Mouse (Mus musculus) liver, adult (tissue): ENCODE data around the gene Nfkbil1.

ENCODE experiments used
- GATA4 ChIP-seq: IDR thresholded peaks from 2 replicates; pipeline ENCODE4 v1.6.1; 2014; ENCODE audit warnings: mild to moderate bottlenecking, low read length; ENCODE audit not compliant: insufficient replicate concordance

Nfkbil1 gene

DNA sequence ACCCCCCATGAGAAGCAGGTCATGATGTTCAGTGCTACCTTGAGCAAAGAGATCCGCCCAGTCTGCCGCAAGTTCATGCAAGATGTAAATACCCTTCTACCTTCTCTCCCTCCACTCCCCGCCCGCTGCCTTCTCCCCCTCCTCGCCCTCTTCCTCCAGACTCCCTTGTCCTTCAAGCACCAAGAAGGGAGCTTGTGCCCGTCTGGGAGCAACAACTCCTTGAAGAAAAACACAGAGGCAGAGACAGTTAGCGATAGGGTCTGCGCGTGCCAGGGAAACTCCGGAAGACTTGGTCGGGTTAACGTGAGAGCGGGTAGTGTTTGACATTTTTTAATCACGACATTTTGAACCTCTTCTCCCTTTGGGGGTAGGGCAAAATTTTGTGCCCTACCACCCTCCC is 13.4 kb upstream of the Nfkbil1 start:
- TF ChIP-seq GATA4 = no peak

DNA sequence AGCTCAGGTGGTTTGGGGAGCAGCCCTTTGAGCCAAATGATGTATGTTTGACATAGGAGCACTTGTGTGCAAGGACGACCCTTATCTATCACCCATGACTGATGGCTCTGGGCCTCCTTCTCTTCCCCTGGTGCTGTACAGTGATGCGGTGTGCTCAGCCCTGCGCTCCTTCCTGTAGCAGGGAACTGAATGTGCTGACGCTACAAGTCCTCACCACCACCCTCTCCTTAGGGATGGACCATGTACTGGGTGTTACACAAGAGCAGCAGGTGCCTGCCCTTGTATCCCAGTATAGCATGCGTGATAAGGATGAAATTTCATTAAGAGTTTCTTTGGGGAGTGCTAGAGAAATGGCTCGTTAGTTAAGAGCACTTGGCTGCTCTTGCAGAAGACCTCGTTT is 11.6 kb upstream of the Nfkbil1 start:
- TF ChIP-seq GATA4 = no peak

DNA sequence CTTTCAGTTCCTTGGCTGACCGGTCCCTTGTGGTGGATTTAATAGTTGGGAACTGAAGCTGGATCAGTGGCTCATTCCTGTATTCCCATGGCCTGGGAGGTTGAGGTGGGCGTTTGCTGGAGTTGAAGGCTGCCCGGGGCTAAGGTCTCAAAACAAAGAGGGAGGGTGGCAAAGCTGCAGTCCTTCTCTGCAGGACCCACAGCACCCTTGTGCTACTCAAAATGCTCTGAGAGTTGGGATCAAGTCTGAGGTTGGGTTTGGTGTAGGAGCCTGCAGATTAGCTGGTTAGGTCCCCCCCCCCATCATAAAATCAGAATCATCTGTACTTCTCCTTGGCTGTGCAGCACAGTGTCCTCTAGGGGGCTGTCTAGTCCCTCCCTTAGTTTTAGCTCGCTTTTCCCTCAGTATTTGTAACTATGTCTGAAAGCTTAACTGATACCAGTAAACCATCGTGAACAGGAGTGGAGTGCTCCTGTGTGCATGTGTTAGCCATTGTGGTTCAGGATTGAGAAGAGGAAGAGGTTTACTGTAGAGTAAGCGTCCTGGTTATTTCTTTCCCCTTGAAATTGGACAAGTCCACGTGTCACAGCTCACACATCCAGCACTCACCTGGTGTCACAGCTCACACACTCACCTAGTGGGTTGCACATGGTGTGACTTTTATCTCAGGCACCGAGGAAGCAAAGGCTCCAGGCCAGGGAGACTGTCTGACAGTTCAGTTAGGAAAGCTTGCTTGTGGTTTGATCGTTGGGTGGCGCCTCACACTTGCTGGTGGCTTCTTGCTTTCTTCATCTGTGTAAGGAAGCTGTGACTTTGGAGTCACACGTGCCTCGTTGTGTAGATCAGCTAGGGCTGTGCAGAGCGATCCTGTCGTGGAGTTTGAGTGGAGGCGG is 10.4 kb upstream of the Nfkbil1 start:
- TF ChIP-seq GATA4 = no peak

DNA sequence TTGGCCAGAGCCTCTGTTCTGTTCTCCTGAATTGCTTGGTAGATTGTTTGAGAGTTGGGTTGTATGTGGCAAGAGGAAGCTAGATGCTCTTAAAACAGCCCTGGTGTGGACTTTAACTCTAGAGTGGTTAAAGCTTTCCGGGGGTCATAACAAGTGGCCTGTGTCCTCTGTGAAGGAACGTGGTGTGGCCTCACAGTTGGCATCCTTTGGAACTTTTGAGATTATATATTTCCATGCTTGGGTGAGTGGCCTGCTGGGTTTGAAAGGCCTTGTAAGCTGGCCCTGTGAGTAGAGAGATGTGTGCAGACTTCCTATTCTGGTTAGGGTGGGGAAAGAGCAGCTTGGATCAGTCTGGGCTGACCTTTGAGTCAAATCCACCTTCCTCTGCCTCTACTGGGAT is 9.4 kb upstream of the Nfkbil1 start:
- no peak for TF ChIP-seq GATA4

DNA sequence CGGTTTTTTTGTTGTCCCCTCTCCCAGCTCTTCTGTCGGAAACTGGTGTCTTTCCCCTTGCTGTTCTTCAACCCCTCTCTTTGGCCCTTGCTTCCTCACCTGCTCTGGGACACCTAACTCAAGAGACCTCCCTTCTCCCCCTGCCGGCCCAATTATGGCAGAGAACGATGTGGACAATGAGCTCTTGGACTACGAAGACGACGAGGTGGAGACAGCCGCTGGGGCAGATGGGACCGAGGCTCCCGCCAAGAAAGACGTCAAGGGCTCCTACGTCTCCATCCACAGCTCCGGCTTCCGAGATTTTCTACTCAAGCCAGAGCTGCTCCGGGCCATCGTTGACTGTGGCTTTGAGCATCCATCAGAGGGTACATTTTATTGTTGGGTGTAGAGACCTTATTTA is 7.5 kb upstream of the Nfkbil1 start:
- TF ChIP-seq GATA4 = no peak

DNA sequence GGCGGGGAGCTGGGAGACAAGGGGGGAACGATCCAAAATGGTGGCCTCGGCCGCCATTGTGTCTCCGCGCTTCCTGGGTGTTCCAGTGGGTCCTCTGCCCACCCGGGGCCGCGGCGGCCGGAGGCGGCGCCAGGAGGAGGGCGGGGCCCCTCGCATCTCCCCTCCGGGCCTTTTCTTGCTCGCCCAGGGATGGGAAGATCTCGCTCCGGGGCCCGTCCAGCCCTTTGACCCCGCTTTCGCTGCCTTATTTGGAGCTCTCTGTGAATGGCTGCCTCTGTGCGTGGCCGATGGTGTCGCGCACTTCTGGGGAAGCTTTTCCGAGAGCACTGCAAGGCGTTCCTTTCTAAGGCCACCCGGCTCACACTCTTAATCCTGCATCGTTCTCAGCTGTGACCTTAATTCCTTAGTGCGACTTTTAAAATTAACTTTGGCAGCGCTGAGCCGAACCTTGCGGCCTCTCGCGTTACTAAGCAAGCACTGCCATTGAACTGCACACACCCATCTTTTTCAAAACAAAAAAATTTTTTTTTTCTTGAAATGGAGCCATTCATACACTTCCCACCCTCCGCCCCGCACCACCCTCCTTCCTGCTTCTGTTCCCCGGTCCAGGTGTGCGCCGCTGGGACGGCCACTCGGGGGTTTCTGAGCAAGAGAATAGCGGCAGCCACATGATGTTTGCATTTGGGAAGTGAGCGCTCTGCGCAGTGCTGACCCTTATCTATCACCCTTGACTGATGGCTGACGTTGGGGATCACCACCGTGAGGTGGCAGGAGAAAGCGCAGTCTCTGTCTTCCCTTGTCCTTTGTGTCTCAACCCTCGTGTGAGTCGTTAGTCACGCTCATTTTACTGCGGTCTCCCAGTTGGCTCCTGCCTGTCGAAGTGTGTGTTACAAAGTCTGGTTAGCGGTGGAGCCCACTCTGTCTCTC is 6.7 kb upstream of the Nfkbil1 start:
- TF ChIP-seq GATA4 = no peak

DNA sequence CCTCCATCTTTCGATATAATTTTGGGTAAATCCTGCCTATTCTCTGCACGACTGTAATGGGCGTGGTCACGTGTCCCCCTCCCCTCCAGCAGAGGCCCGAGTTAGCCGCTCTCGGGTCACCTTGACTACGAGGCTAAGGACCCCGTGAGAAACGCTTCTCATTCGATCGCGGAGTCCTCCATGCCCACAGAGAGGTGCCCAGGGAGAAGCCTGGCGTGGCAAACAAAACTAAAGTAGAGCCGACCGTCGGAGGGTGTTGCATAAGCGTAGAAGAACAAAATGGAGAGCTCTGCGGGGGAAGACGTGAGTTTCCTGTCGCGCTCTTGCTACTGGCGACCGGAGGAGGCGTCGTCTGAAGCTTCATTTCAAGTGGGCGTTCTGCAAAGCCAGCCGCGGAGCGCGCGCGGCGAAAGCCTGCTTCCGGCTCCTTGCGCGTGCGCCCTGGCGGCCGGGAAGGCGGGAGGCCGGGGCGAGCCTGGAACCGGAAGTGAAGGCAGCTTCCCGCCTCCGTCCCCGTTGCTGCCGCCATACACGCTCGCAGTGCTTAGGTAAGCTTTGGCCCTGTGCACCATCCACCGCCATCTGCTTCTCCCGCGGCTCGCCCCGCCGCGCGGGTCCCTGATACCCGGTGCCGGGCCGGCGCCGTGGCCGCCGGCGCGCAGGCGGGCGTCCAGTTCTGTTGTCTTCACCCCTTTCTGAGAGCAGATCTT is 5.9 kb upstream of the Nfkbil1 start, which contains the start of gene Ddx39b:
TSS of gene Ddx39b (plus strand) at position 442 of the 710 bp plus-strand sequence.
- no peak for TF ChIP-seq GATA4

DNA sequence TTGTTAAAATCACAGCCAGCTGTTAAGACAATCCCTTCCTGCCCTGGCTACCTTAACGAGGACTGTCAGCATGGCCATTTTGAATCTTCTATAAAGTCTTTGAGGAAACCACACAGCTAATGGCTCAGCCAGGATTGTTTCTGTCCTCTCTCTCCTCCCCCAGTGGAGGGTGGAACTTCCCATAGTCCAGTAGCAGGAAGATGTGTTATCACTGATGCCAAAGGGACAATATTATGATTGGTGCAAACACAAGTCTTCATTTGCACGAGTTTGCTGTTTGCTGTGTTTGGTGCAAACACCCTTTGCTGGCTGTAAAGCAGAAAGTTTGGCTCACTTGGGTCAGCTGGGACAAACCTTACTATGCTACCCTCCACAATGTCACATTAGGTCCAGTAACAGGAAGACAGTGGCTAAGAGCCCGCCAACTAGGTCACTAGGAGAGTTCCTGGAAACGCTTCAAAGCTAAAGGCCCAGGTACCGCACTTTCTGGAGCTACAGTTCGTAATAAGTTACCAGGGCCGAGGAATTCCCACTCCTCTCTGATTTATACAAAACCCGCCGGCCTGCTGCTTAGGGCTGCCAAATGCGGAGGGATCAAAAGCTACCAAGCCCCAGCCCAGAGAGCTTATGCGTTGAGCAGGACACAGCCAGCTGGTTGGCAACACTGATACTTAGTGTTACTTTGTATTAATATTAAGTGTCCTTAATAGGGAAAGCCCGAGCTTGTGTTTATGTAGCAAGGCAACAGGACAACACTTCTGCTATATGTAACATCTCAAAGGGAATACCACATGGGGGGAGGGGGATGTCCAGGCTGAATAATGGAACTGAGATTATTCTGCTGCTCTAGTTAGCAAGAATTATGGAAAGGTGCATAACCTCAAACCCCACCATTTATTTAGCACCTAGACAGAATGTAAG is 5.1 kb upstream of the Nfkbil1 start:
- TF ChIP-seq GATA4 = no peak; the same call in 1 of the 2 replicates

DNA sequence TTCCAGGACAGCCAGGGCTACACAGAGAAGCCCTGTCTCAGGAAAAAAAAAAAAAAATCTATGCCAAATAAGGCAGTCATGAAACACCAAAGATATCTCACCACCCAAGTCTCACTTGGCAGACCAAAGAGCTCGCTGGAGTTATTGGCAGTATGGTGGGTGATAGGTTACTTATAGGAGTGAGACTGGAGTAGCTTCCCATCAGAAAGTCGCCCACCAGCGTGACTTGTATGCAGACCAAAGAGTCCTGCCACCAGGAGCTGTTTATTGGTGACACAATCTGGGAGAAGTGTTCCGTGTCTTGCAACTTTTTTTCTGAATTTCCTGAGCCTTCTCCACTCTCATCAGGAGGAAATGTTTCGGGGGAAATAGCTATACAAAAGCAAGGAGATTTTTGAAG is 4.1 kb upstream of the Nfkbil1 start:
- TF ChIP-seq GATA4 = no peak

DNA sequence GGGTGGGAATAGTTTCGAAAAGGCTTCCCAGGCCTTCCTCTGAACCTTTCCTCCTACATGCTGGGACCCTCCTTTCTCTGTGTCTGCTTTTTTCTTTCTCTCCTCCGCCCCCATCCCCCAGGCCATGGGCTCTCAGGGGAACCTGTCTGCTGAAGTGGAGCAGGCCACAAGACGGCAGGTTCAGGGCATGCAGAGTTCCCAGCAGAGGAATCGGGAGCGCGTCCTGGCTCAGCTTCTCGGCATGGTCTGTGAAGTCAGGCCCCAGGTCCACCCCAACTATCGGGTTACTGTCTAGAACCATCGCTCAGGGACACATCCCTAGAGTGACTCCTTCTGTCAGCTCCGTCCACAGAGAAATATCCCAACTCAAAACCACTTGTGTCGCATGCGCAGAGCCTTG is 1.9 kb upstream of the Nfkbil1 start:
- TF ChIP-seq GATA4 = no peak

DNA sequence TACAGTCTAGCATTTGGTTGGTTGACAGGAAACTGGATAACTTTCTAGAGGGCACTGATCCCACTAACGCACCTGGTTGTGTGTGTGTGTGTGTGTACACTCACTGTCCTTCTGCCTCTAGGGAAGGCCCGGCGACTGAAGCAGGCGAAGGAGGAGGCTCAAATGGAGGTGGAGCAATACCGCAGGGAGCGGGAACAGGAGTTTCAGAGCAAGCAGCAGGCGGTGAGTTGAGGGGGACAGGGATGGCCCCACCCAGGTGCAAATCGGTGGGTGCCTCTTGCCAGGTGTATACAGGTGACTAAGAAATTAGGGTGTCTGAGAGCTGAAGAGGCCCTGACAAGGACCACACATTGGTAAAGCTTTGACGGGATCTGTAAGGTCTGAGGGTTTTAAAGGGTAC is 1.4 kb upstream of the Nfkbil1 start:
- no peak for TF ChIP-seq GATA4

DNA sequence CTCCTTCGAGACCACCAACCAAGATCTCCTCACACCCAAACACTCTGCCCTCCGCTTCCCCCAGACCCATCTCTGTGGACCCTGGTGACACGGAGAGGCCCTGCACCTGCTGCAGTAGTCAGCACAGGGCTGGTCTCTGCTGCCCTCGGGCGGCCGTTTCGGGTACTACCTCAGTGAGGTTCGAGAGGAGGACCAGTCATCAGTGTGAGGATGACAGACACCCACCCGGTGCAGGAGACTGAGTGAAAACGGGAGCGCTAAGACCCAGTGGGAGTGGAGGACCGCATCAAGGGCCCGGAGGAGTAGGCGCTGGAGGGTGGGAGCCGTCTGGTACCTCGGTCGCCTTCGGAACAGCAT is 776 bp upstream of the Nfkbil1 start:
- no peak for TF ChIP-seq GATA4

DNA sequence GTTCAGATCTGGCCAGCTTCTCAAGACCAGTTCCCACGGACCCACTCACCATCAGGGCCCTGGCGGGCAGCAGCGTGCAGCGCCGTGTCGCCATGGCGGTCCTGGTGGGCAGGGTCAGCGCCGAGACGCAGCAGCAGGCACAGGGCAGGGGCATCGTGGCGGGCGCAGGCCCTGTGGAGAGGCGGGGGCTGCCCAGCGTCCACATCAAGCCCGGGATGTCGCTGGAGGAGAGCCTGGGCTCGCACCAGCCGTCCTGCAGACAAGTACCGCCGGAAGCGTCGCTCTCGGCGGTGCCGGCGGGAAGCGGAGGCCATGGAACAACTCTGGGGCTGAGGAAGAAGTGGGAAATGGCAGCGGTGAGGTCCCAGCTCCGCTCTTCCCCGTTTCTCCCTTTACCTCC is 689 bp downstream of the Nfkbil1 start:
- TF ChIP-seq GATA4 = peak; percentile 13; the same call in 1 of the 2 replicates
